Mouse (Mus musculus): ENCODE measurements around the gene Socs3.

The Socs3 gene

GRCm38 (mm10) chr11:117969945-117970872 lies at the start of gene Socs3:
Gene Socs3, minus strand, starts transcription at chr11:117970047.
- DNase-seq (ENCODE audit: low spot score), result peak; percentile 94

GRCm38 (mm10) chr11:118018328-118018727 lies 48.5 kb upstream of the Socs3 start:
- no peak for DNase-seq (ENCODE audit: low spot score)

GRCm38 (mm10) chr11:118015381-118016145 lies 45.7 kb upstream of the Socs3 start:
- DNase-seq (ENCODE audit: low spot score), result no peak

- no peak for DNase-seq (ENCODE audit: low spot score)
These were observed 44.6 kb upstream of the Socs3 start for GRCm38 (mm10) chr11:118014391-118014995.

- no peak for DNase-seq (ENCODE audit: low spot score)
These were observed 43.5 kb upstream of the Socs3 start for GRCm38 (mm10) chr11:118013339-118013738.

GRCm38 (mm10) chr11:118012595-118012994 lies 42.7 kb upstream of the Socs3 start:
- DNase-seq (ENCODE audit: low spot score), result no peak

GRCm38 (mm10) chr11:118009865-118010571 lies 40.2 kb upstream of the Socs3 start:
- DNase-seq (ENCODE audit: low spot score), result no peak

GRCm38 (mm10) chr11:118008843-118009242 lies 39.0 kb upstream of the Socs3 start:
- DNase-seq (ENCODE audit: low spot score), result no peak

- DNase-seq (ENCODE audit: low spot score), result no peak
These were observed 38.4 kb upstream of the Socs3 start for GRCm38 (mm10) chr11:118008144-118008805.

- no peak for DNase-seq (ENCODE audit: low spot score)
These were observed 37.8 kb upstream of the Socs3 start for GRCm38 (mm10) chr11:118007460-118008143.

- no peak for DNase-seq (ENCODE audit: low spot score)
These were observed 34.4 kb upstream of the Socs3 start for GRCm38 (mm10) chr11:118004217-118004616.

- DNase-seq (ENCODE audit: low spot score), result no peak
These were observed 33.9 kb upstream of the Socs3 start for GRCm38 (mm10) chr11:118003718-118004117.

GRCm38 (mm10) chr11:118003176-118003575 lies 33.3 kb upstream of the Socs3 start:
- DNase-seq (ENCODE audit: low spot score), result no peak

- no peak for DNase-seq (ENCODE audit: low spot score)
These were observed 30.8 kb upstream of the Socs3 start for GRCm38 (mm10) chr11:118000565-118001215.

- DNase-seq (ENCODE audit: low spot score), result no peak
These were observed 30.2 kb upstream of the Socs3 start for GRCm38 (mm10) chr11:118000083-118000482.

- DNase-seq (ENCODE audit: low spot score), result no peak
These were observed 29.6 kb upstream of the Socs3 start for GRCm38 (mm10) chr11:117999260-117999934.

GRCm38 (mm10) chr11:117998356-117998755 lies 28.5 kb upstream of the Socs3 start:
- DNase-seq (ENCODE audit: low spot score), result no peak

GRCm38 (mm10) chr11:117997085-117997484 lies 27.2 kb upstream of the Socs3 start:
- DNase-seq (ENCODE audit: low spot score), result no peak

- DNase-seq (ENCODE audit: low spot score), result no peak
These were observed 26.2 kb upstream of the Socs3 start for GRCm38 (mm10) chr11:117996066-117996465.

GRCm38 (mm10) chr11:117995661-117996060 lies 25.8 kb upstream of the Socs3 start:
- no peak for DNase-seq (ENCODE audit: low spot score)
